Mouse (Mus musculus): ENCODE measurements around the gene Micu1.
"Not testable (repeated sequence)": the region's sequence is repeated elsewhere in the genome, so short reads cannot be mapped to it uniquely, and the experiment has no call there.

Gene Micu1

GRCm38 (mm10) chr10:59862816-59863440, 160.7 kb downstream of the Micu1 start:
- DNase-seq = no peak

GRCm38 (mm10) chr10:59863620-59864019, 161.3 kb downstream of the Micu1 start:
- no peak for DNase-seq

DNA sequence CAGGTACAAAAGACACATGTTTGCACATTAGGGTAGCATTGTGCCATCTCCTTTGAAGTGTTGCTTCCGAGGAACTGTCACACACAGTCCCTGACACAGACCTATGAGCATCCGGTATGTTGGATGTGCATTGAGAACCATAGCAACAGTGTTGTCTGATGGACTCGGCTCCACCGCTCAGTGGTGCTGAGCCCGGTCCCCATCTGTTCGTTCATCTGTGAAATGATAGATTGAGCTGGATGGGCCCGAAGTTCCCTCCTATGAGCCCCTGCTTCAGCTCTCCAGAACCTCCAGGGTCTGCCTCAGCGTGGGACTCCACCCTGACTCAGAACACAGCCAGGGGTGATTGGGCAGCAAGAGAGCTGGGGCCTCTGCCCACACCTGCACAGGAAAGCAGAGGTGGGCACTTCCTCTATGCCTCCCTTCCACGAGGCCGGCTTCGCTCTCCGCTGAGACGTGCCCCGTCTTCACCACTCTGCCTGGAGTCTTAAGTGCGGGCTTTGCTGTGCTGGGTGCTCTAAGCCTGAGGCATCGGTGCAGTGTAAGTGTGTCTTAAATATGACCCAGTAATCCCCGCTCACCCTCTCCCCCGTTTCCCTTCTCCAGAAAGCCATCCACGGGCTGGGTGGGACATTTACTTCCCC, 162.1 kb downstream of the Micu1 start:
- no peak for DNase-seq

DNA sequence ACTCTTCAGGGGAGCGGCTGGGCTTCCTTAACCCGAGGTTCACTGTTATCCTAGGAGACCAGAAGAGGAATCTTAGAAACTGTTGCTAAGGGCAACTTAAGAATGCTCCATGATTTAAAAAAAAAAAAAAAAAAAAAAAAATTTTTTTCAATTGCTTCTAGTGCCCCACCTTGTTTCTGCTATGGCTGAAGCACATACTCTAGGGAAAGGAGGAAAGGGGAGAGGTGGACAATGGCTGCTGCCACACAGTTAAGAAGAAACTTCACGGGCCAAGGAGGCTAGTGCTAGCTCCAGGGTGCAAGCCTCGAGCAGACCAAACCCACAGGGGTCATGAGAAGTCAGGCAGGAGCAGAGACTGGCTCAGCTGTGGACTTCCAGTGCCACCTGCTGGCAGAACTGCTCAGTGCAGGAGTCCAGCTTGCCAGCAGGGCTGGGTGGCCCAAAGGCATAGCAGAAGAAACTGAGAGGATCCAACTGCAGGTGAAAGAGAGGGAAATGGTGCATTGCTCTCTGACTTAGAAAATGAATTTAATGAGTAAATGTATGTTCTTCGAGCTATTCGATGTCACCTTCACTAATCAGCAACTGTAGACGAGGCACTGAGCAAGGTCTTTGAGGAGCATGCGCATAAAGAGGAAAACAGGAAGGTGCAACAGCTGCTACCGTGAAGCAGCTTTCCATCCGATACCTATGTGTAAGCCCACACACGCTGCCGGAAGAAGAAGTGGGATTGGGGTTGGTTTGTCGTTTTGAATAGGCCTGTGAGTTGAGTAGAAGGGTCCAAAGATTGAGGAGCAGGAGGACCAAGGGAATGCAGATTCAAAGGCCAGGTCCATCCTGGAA, 162.8 kb downstream of the Micu1 start:
- DNase-seq = peak; percentile 92 to 94

- DNase-seq = no peak
These were observed 166.0 kb downstream of the Micu1 start for GRCm38 (mm10) chr10:59868266-59868665.

DNA sequence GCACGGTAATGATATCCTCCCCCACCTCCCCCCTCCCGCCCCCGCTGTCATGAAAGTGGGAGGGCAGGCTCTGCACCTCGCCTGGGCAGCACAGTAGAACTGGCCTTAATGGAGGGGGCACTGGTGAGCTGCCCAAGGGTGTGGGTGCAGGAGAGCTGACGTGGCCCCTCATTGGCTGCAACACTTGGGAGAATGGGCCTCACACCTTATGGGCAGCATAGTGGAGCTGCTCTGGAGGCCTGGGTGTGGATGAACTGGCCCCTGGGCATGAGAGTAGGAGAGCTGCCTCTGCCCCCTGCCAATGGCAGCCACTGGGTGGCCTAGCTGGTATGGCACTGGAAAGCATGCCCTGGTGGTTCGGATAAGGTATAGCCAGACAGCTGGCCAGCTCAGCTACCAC, 167.8 kb downstream of the Micu1 start:
- no peak for DNase-seq

DNA sequence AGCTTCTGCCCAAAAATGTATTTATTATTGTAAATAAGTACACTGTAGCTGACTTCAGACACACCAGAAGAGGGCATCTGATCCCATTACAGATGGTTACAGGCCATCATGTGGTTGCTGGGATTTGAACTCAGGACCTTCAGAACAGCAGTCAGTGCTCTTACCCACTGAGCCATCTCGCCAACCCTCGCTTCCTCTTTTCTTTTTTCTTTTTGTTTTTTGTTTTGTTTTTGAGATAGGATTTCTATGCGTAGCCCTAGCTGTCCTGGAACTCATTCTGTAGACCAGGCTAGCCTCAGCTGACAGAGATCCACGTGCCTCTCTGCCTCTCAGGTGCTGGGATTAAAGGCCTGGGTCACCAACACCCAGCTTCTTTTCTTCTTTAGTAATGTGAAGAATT, 170.4 kb downstream of the Micu1 start:
- DNase-seq = not testable (repeated sequence)

DNA sequence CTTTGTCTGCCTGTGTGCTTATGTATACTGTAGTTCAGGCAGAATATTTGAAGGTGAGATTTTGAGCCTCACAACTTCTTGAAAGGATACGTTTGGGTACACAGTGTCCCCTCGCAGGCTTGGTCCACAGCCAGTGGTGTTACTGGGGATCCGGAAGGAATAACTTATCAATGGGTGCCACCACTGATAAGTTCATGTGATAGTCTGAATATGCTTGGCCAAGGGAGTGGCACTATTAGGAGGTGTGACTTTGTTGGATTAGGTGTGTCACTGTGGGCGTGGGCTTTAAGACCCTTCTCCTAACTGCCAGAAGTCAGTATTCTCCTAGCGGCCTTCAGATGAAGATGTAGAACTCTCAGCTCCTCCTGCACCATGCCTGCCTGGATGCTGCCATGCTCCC, 170.9 kb downstream of the Micu1 start:
- DNase-seq = no peak

GRCm38 (mm10) chr10:59873613-59874012, 171.3 kb downstream of the Micu1 start:
- no peak for DNase-seq

DNA sequence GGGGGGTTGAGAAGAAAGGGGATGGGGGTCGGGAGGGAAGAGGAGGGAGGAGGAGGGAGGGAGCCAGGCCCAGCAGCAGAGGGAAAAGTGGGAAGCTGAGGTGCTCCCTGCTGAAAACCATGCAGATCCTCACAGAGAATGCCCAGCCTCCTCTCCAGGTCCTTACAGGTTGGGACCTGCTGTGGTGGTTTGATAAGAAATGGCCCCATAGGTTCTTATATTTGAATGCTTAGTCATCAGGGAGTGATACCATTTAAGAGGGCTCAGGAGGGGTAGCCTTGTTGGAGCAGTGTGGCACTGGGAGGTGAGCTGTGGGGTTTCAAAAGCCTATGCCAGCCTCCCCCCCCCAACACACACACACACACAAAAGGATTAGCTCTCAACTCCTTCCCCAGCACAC, 173.1 kb downstream of the Micu1 start:
- no peak for DNase-seq

- not testable (repeated sequence) for DNase-seq
These were observed 174.4 kb downstream of the Micu1 start for GRCm38 (mm10) chr10:59876698-59877097.

DNA sequence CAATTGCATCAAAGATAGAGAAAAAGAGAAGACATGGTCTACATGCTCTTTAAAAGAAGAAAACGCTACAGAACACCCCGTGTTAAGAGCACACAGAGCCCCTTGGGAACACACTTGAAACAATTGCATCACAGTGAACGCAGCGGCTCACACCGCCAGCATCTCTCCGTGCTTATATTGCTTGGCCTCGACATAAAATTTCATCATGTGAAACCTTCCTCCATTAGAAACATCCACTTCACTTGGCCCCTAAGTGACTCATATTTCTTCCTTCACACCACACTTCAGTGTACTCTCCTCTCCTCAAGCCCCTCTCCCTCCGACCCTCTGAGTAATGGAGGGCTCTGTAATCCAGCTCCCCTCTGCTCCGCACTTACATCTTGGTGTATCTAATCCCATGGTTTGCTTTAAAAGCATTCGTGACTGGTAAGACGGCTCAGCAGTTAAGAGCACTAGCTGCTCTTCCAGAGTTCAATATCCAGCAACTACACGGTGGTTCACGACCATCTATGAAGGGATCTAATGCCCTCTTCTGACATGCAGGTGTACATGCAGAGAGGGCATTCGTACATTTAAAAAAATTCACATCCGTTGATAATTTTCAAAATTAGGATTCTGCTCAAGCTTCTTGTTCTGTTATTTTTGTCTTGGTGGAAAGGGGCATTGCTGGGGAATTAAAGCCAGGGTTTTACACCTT, 175.3 kb downstream of the Micu1 start:
- no peak for DNase-seq

- no peak for DNase-seq
These were observed 176.5 kb downstream of the Micu1 start for GRCm38 (mm10) chr10:59878823-59879222.

- DNase-seq = peak; percentile 98 to 99
These were observed 177.2 kb downstream of the Micu1 start, which contains the start of gene Dnajb12 for GRCm38 (mm10) chr10:59879255-59880028. Gene Dnajb12, plus strand, starts transcription at chr10:59879556.

DNA sequence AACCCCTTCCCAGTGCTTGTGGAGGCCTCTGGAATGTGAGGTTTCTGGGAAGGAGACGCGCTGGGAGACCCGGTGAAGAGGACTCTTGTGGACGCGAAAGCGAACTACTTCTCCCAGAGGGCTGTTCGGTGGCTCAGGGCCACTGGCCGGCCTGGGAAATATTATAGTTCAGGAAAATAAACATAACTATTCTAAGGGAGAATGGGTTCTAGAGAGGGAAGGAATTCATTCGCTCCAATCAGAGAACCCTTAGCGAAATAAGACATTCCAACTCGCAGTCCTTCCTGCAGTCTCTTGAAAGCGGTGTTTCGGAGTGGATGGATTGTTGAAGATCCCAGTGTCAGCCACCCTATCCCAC, 177.7 kb downstream of the Micu1 start:
- no peak for DNase-seq

DNA sequence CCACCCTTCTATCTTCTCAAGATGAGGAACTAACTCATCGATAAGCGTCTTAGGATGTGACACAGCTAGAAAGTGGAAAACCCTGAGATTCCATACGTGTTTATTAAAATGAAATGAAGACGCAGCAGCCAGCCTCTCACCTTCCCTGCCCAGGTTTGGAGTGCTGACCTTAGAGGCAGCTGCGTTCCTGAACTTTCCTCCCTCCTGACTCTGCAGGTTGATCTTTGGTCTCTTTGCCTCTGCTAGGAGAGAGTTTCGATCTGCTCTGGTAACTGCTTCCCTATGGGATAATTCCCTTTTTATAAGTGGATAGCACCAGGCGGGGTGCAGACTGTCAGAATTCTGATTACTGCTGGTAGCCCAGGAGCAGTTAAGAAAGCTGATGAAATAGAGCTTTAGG, 178.6 kb downstream of the Micu1 start:
- DNase-seq = no peak

- DNase-seq = no peak
These were observed 182.3 kb downstream of the Micu1 start for GRCm38 (mm10) chr10:59884327-59885173.

- DNase-seq = no peak
These were observed 183.2 kb downstream of the Micu1 start for GRCm38 (mm10) chr10:59885174-59886080.

- no peak for DNase-seq
These were observed 183.8 kb downstream of the Micu1 start for GRCm38 (mm10) chr10:59886081-59886466.

DNA sequence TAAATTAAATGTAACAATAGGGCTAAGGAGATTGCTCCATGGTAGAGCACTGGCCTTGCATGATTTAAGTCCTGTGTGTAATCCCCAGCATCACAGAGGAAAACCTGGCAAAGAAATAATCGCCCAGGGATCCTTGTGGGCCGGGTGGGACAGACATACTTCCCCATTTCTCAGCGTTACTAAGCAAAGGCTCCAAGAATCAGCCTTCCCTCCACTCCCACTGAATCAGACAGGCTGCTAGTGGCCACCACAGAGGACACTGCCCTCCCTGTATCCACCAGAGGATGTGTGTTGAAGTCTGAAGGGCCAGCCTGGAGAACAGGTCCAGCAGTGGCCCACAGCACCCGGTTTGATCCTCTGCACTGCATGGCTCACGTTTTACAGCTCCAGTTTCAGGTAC, 185.2 kb downstream of the Micu1 start:
- no peak for DNase-seq
